Mouse (Mus musculus): ENCODE results near the gene Gm4307.
"Not testable (repeated sequence)": the region's sequence is repeated elsewhere in the genome, so short reads cannot be mapped to it uniquely, and the experiment has no call there.

Gene Gm4307

GRCm38 (mm10) chr10:100361038-100361437 lies at the start of gene Gm4307:
Gene Gm4307 (plus strand): TSS chr10:100361338.
- DNase-seq: not testable (repeated sequence)

GRCm38 (mm10) chr10:100335376-100335775 lies 25.8 kb upstream of the Gm4307 start, which contains the start of gene Gm4301:
Gene Gm4301 (plus strand): TSS chr10:100335676.
- not testable (repeated sequence) for DNase-seq

GRCm38 (mm10) chr10:100340536-100340935 lies 20.6 kb upstream of the Gm4307 start, which contains the start of gene Gm4302:
Gene Gm4302 (plus strand): TSS chr10:100340836.
- DNase-seq: not testable (repeated sequence)

DNA sequence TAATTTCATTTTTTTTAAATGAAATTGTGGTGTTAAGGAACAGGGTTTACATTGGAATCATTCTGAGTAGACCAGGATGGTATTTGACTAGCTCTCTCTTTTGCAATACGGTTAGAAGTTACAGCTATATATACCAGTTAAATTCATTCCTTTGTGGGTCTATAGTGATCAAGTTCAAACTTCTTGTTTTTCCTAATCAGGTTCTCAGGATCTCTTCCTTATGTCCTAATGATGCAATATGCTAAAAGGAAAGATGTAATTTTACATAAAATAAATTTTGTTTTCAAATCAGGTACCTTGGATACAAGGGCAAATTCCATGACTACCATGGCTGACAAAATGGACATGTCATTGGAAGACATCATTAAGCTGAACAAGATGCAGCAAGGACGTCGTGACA lies 15.5 kb upstream of the Gm4307 start, which contains the start of gene Gm4303:
Gene Gm4303 (plus strand): TSS at position 301 of the 400 bp plus-strand sequence.
- DNase-seq: not testable (repeated sequence)

DNA sequence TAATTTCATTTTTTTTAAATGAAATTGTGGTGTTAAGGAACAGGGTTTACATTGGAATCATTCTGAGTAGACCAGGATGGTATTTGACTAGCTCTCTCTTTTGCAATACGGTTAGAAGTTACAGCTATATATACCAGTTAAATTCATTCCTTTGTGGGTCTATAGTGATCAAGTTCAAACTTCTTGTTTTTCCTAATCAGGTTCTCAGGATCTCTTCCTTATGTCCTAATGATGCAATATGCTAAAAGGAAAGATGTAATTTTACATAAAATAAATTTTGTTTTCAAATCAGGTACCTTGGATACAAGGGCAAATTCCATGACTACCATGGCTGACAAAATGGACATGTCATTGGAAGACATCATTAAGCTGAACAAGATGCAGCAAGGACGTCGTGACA lies 10.3 kb upstream of the Gm4307 start, which contains the start of gene Gm4305:
Gene Gm4305 (plus strand): TSS at position 301 of the 400 bp plus-strand sequence.
- not testable (repeated sequence) for DNase-seq

- peak; percentile 0 for DNase-seq
Observed at GRCm38 (mm10) chr10:100356841-100357240, 4.3 kb upstream of the Gm4307 start.

- not testable (repeated sequence) for DNase-seq
Observed at GRCm38 (mm10) chr10:100382460-100382859, 21.3 kb downstream of the Gm4307 start, which contains the start of gene Gm4312. Gene Gm4312 (minus strand): TSS chr10:100382560.

DNA sequence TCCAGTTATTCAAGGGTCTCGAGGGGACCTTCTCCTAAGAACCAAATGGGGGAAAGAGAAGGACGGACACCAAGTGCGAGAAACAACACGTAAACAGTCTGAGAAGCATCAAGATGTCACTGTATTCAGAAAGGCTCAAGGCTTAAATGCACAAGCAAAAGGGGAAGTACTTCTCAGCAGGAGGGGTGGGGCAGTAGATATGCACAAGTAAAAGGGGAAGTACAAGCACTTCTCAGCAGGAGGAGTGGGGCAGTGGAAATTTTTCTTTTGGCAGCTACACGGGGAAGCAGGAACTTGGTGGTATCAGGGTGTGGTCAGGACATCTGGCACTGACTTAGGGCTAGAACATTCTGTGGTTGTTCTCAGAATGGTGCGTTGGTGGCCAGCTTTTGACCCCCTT lies 41.2 kb downstream of the Gm4307 start:
- DNase-seq: not testable (repeated sequence)

All from lung, postnatal 36 days (tissue).